Mouse (Mus musculus) c-Kit-negative CD71-positive TER-119-positive erythroid progenitor cells, embryonic 14.5 days (primary cell): ENCODE data around the gene Slco1a6.

ENCODE experiments used
- DNase-seq: peaks from one replicate; pipeline ENCODE4 v3.0.0-alpha.2; 2013; ENCODE audit warnings: low read depth, low spot score

Slco1a6 gene

GRCm38 (mm10) chr6:142040306-142041175 lies 167.8 kb downstream of the Slco1a6 start:
- no peak for DNase-seq

- no peak for DNase-seq
Measured at GRCm38 (mm10) chr6:142035771-142036170, 172.6 kb downstream of the Slco1a6 start.
